Mouse (Mus musculus) regulatory T cell (primary cell): ENCODE data around the gene Eci3.

Experiments
- in situ Hi-C: fragments of 300-600 bp; cut with MboI, MseI; formaldehyde crosslinking; loops from one replicate; pipeline ENCODE4 v1.15.1; 2025; ENCODE audit warnings: high pct_unique_total_duplicates

Gene Eci3

DNA sequence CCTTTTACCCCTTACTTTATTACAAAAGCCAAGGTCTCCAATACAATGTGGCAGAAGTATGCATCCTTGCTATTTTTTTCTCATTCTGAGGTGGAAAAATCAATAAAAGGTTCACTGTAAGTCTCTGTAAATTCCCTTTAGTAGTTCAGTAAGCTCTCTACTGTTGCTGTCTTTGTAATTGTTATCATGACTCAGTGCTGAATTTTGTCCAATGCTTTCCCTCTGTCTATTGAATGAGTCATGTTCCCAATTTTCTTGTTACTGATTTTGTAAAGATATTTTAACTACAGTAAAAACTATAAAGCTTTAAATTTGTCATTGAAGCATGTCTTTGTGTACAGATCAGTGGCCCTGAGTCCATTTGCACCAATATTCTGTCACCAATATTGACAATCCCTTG lies 21.2 kb downstream of the Eci3 start:
- in situ Hi-C loops: no loop called here

- in situ Hi-C loops: no loop called here
These were observed 28.5 kb downstream of the Eci3 start for GRCm38 (mm10) chr13:34934931-34935644.

- in situ Hi-C loops: no loop called here
These were observed 39.4 kb downstream of the Eci3 start, which contains the start of the genes Fam217a and 4933417A18Rik for GRCm38 (mm10) chr13:34924210-34924609. Gene Fam217a, minus strand, starts transcription at chr13:34924310. Gene 4933417A18Rik, plus strand, starts transcription at chr13:34924409.

GRCm38 (mm10) chr13:34916520-34917167 lies 47.0 kb downstream of the Eci3 start:
- in situ Hi-C loops: no loop called here

- in situ Hi-C loops: no loop called here
These were observed 49.0 kb downstream of the Eci3 start for GRCm38 (mm10) chr13:34914614-34915013.
